Mouse (Mus musculus) CD4-positive helper T cell, adult 2 months (primary cell): ENCODE measurements at regions not wholly inside any gene's neighbourhood (a gene's known extent, or its start where the extent isn't known, plus 50 kb on each side); places are given as distances from the start of the nearest gene placed in this dataset.

Experiments used
- DNase-seq: peaks from one replicate; pipeline ENCODE4 v3.0.0-alpha.2; 2012; ENCODE audit warnings: low read depth, missing footprints, low spot score

GRCm38 (mm10) chr14:120560416-120560815 is 82.2 kb downstream of the Rap2a start:
- no peak for DNase-seq

GRCm38 (mm10) chr14:120560987-120561386 is 82.7 kb downstream of the Rap2a start:
- DNase-seq, result no peak

GRCm38 (mm10) chr14:120566945-120567344 is 88.7 kb downstream of the Rap2a start:
- no peak for DNase-seq

GRCm38 (mm10) chr14:120568054-120568453 is 89.8 kb downstream of the Rap2a start:
- DNase-seq, result no peak

- peak; percentile 32 for DNase-seq
Observed at GRCm38 (mm10) chr14:120572238-120572637, 94.0 kb downstream of the Rap2a start.

- DNase-seq, result no peak
Observed at GRCm38 (mm10) chr14:120575202-120575601, 97.0 kb downstream of the Rap2a start.

DNA sequence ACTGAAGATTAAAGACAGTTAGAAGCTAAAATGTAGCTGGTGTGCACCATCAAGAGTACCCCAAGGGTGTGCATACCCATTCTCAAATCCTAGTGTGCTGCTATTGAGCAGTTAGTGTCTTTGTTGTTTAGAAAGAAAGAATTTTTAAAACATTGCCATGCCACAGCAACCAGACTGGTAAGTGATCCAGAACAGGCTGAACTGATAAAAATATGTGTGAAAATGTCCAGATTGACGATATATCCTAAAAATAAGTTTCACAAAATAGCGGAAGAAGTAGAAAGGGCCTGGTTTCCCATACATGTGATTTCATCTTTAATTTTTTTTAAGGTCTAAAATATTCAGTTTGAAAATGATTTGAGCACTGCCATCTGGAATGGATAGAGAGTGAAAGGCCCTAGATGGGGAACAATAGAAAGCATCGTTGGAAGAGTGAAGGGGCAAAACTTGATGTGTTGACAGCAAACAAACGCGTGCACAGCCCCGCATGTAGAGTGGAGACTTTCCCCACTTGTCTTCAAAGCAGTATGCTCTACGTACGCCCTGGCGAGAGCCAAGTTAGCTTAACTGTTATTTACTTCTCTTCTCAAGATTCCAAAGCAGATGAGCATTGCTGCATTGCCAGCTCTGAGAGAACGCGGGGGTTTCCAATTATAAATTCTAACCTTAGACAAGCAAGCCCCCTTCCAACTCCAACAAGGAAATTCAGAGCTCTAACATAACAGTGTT is 100.3 kb downstream of the Rap2a start:
- no peak for DNase-seq

- DNase-seq, result no peak
Observed at GRCm38 (mm10) chr14:120583807-120584206, 105.6 kb downstream of the Rap2a start.

DNA sequence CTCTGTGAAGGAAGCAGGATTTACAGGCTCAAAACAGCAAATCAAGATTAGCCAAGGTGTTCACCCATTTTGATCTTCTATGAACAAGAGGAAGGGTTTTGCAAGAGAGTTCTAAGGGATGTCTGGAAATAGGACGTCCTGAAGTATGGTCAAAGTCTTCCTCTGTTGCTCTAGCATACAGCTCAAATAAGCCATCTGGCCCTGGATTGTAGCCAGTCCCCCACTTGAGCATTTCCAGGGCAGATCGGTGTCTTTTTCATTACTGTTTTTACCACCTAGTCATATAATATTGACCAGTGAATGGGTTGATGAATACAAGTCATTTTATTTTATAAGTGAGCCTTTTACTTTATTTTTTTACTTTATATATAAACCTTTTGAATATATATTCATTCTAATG is 113.9 kb downstream of the Rap2a start:
- no peak for DNase-seq

GRCm38 (mm10) chr14:120600414-120600935 is 122.2 kb downstream of the Rap2a start:
- no peak for DNase-seq

DNA sequence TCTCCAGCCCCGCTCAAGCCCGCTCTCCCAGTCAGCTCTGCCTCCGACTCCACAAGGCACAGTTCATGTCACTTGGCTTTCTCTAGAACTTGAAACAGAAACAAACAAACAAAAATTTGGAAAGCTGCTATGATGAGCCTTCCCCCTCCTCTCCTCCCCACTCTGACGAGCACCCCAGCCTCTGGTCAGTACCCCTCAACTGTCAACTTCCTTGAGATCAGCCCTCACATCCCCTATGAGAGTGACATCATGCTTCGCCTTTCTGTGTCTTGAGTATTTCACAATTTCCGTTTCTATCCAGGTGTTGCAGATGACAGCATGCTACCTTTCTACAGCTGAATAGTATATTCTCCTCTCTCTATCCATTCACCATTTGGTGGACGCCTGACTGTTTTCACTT is 123.3 kb downstream of the Rap2a start:
- no peak for DNase-seq

DNA sequence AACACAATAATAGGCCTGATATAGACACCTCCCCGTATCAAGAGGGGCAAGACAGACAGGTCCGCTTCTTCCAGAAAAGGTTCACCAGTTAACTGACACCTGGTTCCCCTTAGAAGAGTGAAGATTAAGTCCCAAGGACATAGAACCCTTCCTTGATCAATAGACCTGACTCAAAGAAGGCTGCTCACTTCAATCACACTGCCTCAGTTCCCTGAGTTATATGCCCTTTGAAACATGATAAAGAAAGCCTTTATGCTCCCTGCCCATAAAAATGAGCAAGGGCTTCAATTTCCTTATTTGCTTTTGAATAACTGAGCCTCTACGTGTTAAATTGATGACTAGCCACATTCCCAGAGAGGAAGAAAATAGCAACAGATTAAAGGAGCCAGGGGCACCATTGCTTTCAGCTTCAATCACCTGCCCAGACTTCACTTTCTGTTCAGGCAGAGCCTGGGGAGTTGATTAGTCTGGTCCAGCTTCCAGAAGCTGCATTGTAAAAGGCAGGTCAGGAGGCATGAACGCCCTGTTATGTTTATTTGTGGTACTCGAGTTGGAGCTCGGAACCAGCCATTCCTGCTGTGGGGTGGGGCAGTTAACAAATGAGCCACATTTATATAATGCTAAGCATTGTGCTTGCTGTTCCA is 125.7 kb downstream of the Rap2a start:
- no peak for DNase-seq

GRCm38 (mm10) chr14:120607801-120608200 is 129.6 kb downstream of the Rap2a start:
- no peak for DNase-seq

DNA sequence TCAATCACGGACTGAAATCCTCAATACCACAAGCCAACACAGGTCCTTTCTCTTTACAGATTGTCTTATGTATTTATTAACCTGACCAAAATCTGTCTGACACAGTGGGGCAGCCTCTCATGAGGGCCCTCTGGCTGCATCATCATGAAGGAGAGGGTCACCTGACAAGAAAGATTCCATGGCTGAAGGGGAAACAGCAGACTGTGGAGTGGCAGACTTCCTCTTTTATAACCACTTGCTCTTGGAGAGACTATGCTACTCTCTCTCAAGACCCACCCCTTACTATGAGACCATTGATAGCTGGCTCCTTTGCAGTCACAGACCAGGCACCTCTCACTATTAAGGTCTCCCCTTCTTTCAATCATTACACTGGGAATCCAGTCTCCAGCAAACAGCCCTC is 133.1 kb downstream of the Rap2a start:
- no peak for DNase-seq

GRCm38 (mm10) chr14:120626223-120626935 is 148.1 kb downstream of the Rap2a start:
- DNase-seq, result no peak

DNA sequence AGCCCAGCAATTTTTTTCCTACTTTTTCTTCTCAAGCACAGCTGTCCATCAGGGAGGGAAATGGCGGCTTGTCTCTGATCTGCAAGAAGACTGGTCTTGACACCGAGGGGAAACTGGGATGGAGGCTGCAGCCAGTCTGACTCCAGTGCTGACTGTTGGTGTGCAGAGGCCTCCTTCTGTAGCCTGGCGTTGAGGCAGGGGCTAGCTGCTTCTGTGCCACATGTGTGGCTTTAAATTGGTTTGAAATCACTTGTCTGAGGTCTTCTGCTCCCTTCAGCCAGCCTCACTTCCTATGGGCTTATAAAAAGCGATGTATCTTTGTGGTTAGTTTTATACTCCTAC is 148.7 kb downstream of the Rap2a start:
- no peak for DNase-seq

DNA sequence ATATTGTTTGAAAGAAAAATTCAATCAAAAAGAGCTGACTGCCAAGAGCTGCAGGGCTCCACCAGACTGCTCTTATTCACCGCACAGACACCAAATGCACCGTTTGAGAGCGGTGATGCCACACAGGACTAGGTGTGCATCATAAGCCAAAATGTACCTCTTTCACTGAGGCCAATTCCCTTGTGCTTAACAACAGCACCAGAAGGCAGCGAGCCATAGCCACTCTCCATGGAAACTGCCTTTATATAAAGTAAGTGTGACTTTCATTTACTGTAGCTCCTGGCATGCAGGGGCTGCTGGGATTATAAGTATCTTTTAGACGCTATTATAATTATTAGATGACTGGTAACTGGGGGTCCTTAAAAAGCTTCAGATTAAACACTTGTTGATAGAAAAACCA is 154.5 kb downstream of the Rap2a start:
- DNase-seq, result no peak

- DNase-seq, result no peak
Observed at GRCm38 (mm10) chr14:120636726-120637400, 158.6 kb downstream of the Rap2a start.

- no peak for DNase-seq
Observed at GRCm38 (mm10) chr14:120637486-120638125, 159.4 kb downstream of the Rap2a start.

DNA sequence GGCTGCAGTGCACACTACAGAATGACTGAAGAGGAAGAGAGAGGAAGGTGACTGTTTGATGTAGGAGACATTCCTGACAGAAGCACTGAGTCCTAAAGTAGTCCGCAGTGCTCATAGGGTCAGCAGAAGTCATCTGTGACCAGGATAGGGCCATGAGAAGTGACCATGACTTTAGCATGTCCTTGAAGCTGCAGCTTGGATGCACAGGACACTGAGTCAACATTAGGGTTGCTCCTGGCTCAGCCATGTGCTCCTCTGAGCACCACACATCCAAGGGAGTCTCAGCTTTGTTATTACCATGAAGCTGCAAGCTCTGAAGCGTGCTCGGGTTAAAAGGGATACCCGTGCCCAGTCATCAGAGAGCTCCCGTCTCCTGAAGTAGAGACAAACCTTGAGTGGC is 164.3 kb downstream of the Rap2a start:
- DNase-seq, result no peak

DNA sequence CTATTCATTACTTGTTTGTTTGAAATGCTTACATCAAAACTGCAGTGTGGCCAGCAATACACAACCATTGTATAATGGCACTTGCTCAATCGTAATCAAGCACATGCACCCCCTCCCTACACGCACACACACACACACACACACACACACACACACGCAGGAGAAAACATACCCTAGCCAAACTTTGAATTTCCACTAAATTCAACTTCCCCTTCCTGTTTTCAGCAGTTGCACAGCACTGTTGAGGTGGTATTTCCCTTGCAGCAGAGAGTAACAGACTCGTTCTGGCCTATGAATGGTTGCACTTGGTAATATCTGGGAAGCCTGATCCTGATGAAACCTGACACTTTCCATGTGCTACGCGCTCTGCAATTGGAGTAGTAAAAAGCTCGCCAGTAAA is 173.8 kb downstream of the Rap2a start:
- DNase-seq, result no peak
